Mouse (Mus musculus): Measurements from ENCODE around the gene Psmd12. TPM values are rescaled to one million over a fixed set of nuclear protein-coding genes. Genes with fewer than 3 reads are reported as not detected.

Psmd12 gene
- total RNA-seq (2021), result 100 to 1,000 TPM; 105 to 106 TPM
- long read RNA-seq, experiment 1, transcript Psmd12-201 (11 exons, 1,904 nt), result major isoform, 245 of 249 reads
- long read RNA-seq, experiment 1, partial matches to known transcripts, result 1 of 249 reads
- long read RNA-seq, experiment 1, other reads (novel, unspliced or antisense), result 3 of 249 reads
- long read RNA-seq, experiment 2, transcript Psmd12-201 (11 exons, 1,904 nt), result major isoform, 279 of 286 reads
- long read RNA-seq, experiment 2, partial matches to known transcripts, result 5 of 286 reads
- long read RNA-seq, experiment 2, other reads (novel, unspliced or antisense), result 2 of 286 reads

- intact Hi-C loops (cut with DNase I; ENCODE audit: low total_unique reads), result no loop called here
- DNase-seq, result peak; percentile 97
Measured at GRCm38 (mm10) chr11:107479053-107479861, at the start of gene Psmd12. Gene Psmd12 (plus strand): TSS chr11:107479484.

DNA sequence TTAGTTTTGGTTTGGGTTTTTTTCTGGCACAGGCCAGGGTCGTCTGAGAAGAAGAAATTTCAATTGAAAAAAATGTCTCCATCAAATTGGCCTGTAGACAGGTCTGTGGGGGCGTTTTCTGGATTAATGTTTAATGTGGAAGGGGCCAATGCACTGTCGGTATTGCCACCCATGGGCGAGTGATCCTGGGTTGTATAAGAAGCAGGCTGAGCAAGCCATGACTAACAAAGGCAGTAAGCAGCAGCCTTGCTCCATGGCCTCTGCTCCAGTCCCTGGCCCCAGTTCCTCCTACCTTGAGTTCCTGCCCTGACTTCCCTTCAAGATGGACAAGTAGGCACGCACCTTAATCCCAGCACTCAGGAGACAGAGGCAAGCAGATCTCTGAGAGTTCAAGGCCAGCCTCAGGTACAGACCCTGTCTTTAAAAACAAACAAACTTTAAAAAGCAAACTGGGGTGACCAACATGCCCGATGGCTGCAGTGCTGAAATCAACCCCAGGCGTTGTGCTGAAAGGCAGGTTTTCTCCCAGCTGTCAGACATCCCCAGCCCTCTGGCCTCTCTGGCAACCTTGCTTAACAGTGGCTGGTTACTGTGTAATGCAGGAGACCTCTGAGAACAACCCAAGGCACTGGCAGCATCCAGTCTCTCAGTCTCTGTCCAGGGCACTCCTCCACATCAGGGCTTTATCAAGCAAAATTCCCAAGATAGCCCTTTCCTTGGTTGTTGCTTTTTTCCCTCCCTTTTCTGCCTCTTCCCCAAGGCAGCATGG, 47.9 kb upstream of the Psmd12 start:
- intact Hi-C loops (cut with DNase I; ENCODE audit: low total_unique reads), result no loop called here
- DNase-seq, result no peak

DNA sequence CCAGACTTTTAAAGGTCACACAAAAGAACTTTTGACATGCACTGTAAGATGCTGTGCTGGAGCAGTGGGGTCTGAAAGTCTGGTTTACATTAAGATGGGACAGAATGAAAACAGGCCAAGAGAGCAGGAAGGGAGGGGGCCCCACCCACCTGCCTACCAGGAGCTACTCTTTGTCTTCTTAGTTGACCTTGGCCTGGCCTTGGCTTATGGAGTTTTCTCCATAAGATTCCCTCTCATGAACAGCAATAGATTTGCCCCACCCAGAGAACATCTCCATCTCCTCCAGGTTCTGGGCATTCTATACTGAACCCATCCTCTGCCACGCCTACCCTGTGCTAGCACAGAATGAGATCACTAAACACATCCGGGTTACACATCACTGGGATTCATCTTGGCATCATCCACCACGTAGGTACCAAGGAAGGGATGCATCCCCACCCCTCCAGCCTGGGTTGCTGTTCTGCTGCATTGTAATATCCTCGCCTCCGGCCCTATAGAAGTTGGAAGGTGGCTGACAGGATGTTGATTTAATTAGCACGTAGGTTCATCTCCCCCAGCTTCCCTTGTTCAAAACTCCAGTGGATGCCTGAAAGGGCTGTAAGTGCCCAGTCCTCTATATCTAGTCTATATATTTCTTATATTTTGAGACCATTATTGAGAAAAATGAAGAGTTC, 43.4 kb upstream of the Psmd12 start:
- intact Hi-C loops (cut with DNase I; ENCODE audit: low total_unique reads), result no loop called here

GRCm38 (mm10) chr11:107437723-107438122, 41.6 kb upstream of the Psmd12 start:
- no peak for DNase-seq
- intact Hi-C loops (cut with DNase I; ENCODE audit: low total_unique reads), result no loop called here

More for the DNA sequence above, 43.4 kb upstream of the Psmd12 start:
- no peak for DNase-seq

GRCm38 (mm10) chr11:107438140-107438539, 41.1 kb upstream of the Psmd12 start:
- no peak for DNase-seq
- intact Hi-C loops (cut with DNase I; ENCODE audit: low total_unique reads), result no loop called here

GRCm38 (mm10) chr11:107441050-107441449, 38.2 kb upstream of the Psmd12 start:
- intact Hi-C loops (cut with DNase I; ENCODE audit: low total_unique reads), result no loop called here
- no peak for DNase-seq

DNA sequence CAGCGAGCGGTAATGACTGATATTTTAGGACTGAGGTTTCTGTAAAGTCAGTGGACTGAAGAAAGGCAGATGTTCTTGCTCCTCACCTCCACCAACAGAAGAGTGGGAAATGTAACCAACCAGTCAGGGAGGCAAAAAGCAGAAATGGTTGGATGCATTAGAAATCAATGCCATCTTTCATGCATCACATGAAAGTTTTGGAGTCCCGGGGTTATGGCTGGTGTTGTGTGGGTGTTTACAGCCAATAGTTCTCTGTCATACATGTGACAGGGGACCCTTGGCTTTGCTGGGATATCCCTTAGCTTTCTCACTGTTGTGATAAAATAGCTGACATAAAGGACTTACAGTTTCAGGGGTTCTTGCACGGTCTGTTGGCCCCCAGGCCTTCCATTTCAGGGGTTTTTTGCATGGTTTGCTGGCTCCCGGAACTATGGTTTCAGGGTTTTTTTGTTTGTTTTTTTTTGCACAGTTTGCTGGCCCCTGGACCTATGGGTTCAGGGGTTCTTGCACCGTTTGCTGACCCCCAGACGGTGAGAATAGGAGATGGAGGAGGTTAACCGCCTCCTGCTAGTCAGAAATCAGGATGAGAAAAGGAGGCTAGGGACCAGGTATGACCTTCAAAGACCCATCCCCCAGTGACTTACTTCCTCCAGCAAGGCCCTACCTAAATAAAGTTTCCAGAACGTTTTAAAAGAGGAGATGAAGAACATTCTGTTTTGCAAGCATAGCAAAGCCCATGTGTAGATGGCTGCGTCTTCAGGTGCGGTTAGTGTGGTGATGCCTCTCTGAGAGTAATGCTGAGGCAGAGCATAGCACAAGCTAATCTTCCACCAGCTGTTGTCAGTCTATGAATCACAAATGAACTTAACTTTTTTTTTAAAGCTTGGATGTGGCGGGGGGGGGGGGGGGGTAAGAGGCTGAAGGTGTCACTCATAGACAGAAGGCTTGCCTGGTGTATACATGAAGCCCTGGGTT, 35.9 kb upstream of the Psmd12 start:
- intact Hi-C loops (cut with DNase I; ENCODE audit: low total_unique reads), result no loop called here

GRCm38 (mm10) chr11:107445683-107446082, 33.6 kb upstream of the Psmd12 start:
- intact Hi-C loops (cut with DNase I; ENCODE audit: low total_unique reads), result no loop called here
- no peak for DNase-seq

More for the DNA sequence above, 35.9 kb upstream of the Psmd12 start:
- DNase-seq, result no peak

DNA sequence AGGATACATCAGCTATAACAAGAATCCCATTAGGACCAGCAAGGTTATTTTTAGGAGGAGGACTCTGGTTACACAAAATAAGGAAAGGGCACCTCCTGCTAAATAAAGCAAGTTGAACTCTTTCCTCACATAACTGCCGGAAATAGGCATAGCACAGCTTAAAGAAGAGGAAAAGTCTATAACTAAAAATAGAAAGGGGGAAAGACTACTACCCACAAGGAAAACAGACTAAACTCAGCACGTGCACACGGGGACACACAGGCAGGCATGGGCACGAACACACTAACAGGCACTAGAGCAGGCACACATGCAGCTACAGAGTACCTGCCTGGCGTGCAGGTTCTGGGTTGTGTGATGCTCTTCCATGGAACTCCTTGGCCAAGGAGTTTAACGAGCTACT, 32.6 kb upstream of the Psmd12 start:
- no peak for DNase-seq
- intact Hi-C loops (cut with DNase I; ENCODE audit: low total_unique reads), result no loop called here

GRCm38 (mm10) chr11:107447349-107447748, 31.9 kb upstream of the Psmd12 start:
- peak; percentile 32 for DNase-seq
- intact Hi-C loops (cut with DNase I; ENCODE audit: low total_unique reads), result no loop called here

DNA sequence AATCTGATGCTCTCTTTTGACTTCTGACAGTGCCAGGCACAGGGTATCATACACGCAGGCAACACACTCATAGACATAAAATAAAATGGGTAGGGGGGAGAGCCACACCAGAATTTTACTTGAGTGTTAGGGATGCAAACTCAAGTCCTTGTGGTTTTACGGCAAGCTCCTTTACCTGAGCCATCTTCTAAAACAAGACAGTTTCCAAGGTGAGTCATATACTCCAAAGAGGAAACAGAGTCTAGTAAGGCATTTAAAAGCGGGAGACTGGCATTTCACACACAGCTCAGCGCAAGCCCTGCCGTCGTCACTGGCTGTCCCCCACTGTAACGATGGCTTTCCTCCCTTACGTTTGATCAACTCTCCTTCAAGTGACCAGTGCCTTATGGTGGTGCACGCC, 31.4 kb upstream of the Psmd12 start:
- intact Hi-C loops (cut with DNase I; ENCODE audit: low total_unique reads), result no loop called here
- no peak for DNase-seq

DNA sequence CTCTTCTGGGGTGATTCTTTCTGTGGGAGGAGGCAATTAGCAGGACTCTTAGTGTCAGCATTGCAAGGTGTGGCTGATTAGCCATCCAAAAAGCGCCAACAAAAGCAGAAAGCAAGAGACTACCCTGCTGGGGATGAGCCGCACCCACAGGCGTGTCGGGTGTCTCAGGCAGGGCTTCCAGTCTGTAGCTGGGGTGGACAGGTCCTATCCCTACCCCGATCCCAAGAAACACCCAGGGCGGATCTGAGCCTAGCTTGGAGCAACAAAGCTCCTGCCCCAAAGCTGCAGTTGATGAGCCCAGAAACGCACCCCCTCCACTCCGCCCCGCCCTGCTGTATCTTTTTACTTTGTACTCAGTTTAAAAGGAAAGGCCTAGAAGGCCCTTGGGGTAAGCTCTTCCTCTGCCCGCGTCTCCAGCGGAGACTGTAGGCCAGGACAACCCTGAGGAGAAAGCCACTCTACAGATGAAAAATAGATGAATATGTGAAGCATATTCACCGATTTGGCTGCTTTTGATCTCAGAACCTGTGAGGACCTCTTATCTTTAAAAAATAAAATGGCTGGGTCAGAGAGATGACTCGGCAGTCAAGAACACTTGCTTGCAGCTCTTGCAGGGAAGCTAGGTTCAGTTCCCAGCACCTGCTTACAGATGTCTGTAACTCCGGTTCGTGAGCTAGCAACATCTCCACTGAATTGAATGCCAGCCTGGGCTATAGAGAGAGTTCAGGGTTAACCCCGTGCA, 29.9 kb upstream of the Psmd12 start:
- intact Hi-C loops (cut with DNase I; ENCODE audit: low total_unique reads), result no loop called here
- no peak for DNase-seq

DNA sequence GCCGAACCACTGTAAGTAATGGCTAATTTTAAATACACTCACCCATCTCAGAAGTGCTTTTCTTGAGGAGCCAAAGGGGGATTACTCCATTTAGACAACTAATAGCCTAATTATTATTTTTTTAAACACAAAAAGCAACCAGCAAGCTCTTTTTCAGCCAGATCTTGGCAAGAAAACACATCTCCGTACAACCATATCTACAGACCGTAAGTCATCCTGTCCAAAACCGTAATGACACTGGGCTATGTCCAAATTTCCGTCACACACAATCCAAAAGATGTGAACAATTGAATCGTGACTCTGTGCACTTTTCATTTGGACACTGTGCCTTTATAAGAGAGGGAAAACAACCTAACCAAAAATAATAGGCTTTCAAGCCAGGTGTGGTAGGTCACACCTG, 29.2 kb upstream of the Psmd12 start:
- intact Hi-C loops (cut with DNase I; ENCODE audit: low total_unique reads), result no loop called here
- DNase-seq, result no peak

GRCm38 (mm10) chr11:107451106-107451505, 28.2 kb upstream of the Psmd12 start:
- intact Hi-C loops (cut with DNase I; ENCODE audit: low total_unique reads), result no loop called here
- no peak for DNase-seq

- intact Hi-C loops (cut with DNase I; ENCODE audit: low total_unique reads), result no loop called here
- no peak for DNase-seq
Measured at GRCm38 (mm10) chr11:107452053-107452452, 27.2 kb upstream of the Psmd12 start.

GRCm38 (mm10) chr11:107454546-107455462, 24.5 kb upstream of the Psmd12 start:
- intact Hi-C loops (cut with DNase I; ENCODE audit: low total_unique reads), result no loop called here
- no peak for DNase-seq

DNA sequence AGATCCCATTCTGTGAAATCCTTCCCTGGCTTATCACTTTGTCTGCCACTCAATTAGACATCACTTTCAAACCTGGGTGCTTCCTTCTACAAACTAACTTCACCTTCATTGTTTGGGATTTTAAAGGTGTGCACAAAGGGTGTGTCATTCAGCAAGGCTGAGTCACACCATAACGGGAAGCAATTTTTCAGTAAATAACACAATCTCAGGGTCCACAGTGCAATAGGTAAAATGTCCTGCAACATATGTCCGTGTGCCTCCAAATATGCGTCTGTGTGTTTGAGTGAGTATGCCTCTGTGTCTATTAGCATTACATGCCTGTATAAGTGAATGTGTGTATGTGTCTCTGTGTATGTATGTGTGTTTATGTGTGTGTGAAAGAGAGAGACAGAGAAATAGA, 22.0 kb upstream of the Psmd12 start:
- no peak for DNase-seq
- intact Hi-C loops (cut with DNase I; ENCODE audit: low total_unique reads), result no loop called here

Measured in gastrocnemius, postnatal 14 days (tissue).